Mouse (Mus musculus): ENCODE results near the gene Rdh13.

Gene Rdh13

GRCm38 (mm10) chr7:4445216-4445791, at the start of gene Rdh13:
Rdh13 (minus strand) TSS chr7:4445649.
- peak; percentile 99 for DNase-seq

DNA sequence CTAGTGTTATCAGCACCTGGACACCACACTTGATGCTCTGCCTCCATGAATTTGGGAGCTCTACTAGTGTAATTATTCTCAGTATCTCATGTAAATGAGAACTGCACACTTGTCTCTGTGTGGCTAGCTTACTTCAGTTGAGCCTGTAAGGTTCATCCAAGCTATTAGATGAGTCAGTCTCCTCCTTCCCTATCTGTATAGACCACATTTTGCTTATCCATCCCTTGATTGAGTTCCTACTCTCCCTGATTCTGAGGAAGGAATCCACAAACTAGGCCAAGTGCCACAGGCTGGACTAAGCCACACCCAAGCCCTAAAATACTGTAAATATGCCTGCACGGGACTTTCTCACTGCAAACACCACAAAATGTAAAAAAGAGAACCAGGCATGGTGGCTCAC, 48.5 kb upstream of the Rdh13 start:
- peak; percentile 89 for DNase-seq

DNA sequence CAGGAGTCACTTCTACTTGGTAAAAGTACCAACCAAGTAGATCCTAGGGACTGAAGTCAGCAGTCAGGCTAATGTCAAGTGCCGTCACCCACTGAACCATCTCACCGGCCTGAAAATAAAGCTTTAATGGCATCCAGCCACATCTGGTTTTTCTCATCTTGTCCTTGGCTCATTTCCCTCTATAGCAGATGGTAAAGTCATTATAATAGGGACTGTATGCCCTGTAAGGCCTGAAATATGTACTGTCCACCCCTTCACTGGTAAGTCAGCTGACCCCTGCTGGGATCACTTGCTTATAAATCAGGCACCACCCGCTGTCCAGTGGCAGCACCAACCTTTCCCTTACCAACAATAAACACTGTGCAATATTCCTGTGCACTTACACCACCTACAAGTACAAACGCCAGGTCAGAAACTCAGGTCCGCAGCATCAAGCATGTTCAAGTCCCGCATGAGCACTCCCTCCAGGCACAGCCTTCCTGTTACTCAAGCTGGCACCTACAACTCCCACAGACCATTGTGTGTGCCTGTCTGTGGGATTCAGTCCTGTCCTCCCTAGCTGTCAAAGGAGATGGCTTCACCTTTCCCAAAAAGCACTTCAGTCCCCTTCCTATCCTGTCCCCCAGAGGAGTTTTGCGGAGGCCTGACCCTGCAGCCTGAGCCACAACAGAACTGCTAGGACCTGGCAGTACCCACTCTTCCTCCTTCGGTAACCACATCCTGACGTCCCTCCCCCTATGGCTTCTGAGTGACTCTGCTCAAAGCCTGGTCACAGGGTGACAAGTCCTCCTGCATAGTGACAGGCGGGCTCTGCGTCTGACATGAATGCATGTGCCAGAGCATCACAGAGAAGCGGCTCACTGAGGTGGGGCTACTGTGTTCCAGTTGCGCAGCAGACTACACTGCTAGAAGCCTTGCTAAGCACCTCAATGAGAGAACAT, 47.1 kb upstream of the Rdh13 start:
- DNase-seq, result peak; percentile 96

DNA sequence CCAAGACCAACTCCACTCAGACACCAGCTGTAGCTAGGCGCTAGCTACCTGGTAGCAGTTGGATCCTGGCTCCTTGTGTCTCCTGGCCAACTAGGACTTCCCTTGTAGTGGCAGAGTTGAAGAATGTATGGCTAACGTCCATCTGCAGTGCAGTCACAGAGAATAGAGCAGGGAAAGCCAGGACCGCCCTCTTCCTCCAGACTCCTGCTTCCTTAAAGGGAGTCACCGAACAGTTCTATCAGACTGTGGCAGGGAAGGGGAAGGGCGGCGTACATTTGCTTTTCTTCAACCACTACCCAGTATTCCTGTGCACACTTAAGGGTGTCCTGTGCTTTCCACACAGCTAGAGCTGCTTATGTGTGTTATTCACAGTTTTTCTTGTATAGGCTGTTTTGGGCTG, 45.9 kb upstream of the Rdh13 start:
- peak; percentile 99 for DNase-seq

DNA sequence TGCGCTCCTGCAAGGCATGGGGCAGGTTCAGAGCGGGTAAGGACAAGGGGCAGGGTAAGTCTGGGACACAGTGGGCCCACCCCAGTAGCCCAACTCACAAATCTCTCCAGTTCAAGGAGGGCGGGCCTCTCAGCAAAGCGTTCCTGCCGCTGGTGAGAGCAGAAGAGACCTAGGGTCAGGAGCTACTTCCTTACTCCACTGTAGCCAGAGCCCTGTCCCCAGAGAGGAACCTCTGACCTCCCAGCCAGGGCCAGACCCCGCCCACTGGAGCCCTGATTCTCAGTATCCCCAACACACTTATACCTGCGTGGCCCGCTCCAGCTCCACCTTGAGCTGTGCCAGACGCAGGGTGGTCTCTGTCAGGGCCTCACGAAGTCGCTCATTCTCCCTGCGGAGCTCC, 36.8 kb upstream of the Rdh13 start:
- peak; percentile 96 for DNase-seq

DNA sequence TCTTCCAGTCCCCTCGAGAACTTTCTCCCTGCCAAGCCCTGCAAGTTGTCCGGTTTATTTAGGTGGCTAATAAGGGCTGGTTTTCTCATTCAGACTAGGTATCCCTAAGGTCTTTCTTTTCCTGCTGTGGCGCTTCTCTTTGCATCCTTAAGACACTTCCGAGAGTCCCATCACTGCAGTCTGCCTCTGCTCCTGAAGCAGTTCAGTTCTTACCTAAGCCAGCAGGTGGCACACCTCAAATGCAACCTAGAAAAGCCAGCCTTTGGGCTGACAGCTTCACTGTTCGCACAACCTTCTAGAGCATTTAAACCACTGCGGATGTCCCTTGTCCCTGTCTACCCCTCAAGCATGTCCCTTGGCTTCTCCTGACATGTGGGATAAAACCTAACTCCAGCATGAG, 34.2 kb upstream of the Rdh13 start:
- DNase-seq, result peak; percentile 84

GRCm38 (mm10) chr7:4478796-4479291, 33.4 kb upstream of the Rdh13 start:
- peak; percentile 88 for DNase-seq

DNA sequence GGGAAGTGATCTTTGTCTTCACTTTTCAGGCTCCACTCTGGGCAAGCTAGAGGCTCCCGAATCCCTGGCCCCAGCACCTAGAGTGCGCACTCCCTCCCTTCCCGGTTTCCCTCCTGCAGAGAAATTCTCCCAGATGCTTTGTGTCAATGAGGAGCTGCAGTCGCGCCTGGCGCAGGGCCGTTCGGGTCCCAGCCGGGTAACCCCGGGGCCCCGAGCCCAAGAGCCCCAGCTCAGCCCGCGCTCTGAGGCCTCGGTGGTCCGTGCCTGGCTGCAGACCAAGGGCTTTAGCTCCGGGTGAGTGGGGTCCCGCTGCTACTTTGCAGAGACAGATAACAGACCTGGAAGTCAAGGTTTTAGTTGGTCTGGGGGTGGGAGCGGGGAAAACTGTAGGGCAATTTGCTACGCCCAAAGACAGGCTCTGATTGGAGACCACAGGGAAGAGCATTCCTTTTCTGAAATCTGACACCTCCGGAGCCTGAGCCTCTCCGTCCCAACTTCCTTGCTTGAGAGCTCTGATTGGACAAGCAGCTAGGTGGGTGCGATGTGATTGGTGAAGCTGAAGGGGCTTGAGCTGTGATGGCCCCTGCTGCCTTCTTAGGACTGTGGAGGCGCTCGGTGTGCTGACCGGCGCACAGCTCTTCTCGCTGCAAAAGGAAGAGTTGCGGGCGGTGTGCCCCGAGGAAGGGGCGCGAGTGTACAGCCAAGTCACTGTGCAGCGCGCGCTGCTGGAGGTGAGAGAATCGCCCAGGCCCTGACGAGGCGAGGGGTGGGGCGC, 32.8 kb upstream of the Rdh13 start:
- DNase-seq, result peak; percentile 99

- DNase-seq, result peak; percentile 88
These were observed 28.5 kb upstream of the Rdh13 start for GRCm38 (mm10) chr7:4473940-4474339.

GRCm38 (mm10) chr7:4471179-4471555, 25.7 kb upstream of the Rdh13 start:
- DNase-seq, result peak; percentile 98

DNA sequence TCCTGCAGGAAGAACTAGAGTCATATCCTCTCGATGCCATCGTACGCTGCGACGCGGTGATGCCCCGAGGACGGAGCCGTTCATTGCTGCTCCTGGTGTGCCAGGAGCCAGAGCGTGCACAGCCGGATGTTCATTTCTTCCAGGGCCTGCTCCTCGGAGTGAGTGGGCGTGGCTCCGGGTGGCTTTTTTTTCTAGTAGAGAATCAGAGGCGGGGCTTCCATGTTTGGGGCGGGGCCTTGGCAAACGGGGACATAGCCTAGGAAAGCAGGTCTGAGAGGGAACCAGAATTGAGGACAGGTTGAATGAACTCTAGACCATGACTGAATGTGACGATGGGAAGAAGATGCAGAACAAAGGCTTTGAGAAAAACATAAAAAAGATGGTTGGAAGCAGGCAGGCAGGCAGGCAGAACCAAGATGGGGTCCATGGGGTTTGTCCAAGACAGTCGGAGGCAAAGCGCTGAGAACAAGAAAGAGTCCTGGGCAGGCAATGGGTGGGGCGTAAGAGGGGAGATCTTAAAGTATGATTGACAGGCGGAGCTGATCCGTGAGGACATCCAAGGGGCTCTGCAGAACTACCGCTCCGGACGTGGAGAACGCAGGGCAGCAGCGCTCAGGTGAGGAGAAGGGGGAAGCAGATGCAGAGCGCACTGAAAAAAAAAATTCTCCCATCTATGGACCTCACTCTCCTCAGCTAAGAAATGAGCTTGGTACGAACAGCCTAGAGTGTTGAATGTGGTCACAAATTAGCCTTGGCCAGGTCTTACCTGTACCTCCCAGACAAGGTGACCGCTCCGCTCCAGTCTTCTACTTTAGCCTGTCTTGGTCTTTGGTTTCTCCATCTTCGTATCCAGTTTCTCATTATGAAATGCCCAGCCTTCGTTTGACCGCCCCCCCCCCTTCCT, 25.1 kb upstream of the Rdh13 start:
- DNase-seq, result peak; percentile 97

DNA sequence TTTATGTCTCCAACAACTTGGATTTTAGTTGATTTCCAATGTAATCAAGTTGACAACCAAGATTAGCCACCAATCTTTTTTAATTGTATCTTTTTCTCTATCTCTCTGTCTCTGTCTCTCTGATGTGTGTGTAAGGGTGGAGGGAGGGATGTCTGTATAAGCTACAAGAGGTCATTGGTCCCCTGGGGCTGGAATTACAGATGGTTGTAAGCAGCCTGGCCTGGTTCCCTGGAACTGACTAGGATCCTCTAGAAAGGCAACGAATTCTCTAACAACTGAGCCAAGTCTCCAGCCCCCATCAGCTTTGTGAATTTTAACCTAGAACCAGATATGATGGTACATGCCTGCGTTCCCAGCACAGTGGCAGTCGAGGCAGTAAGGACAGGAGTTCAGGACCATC, 22.4 kb upstream of the Rdh13 start:
- no peak for DNase-seq

DNA sequence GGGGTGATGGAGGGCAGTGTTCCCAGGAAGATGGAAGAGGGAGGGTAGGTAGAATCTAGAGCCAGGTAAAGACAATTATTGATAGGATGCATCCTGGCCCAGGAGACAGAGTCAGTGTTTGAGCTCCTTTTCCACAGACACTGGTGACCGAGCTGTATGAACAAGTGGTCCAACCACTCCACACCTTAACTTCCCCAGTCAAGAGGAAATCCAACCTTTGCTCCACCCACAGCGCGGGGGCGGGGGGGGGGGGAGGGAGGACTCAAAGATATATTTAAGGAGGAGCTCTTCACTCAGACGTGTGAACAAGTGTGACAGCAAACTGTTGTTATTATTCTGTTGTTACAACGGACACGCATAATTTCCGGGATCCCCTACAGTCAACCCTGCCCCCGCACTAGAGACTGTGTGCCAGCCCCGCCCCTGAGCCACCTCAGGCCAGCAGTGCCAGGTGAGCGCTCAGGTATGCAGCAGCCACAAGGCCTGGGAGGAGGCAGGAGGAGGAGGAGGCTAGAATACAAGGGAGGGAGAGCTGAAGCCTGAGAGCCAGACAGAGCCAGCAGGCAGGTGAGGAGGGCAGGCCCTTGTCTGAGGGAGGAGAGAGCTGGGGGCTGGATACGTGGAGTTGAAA, 18.9 kb upstream of the Rdh13 start:
- DNase-seq, result no peak

DNA sequence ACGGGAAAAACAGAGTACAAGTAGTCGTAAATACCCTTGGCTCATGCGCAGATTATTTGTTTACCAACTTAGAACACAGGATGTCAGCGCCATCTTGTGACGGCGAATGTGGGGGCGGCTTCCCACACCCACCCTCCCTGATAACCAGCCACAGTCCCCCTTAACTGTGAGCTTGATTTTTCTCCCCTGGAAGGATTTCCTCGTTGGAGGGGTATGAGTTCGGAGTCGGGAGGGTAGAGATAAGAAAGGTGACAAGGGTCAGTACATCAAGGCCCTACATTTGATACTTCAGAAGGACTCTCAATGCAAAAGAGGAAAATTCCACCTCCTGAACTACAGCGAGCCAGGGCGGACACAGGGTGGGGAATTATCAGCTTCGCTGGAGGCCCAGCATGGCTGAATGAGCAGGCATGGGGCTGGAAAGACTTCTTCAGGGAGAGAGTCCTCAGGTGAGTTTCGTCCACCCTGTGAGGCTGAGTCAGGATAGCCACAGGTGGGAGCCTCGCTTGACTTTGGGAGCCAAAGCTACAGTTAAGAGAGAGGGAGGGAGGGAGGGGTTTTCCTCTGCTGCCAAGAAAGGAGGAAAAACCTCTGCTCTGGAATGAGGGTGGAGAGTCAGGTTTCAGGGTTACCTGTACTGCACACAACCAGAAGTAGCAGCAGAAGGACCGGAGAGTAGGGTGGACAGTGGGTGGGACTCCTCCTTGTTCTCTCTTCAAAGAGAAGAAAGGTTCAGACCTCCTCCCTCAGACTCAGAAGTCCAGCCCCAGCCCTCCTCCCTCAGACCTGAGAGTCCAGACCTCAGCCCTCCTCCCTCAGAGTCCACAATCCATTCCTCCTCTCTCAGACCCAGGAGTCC, 15.4 kb upstream of the Rdh13 start, which contains the start of gene Eps8l1:
Gene Eps8l1 (plus strand): TSS at position 99 of the 859 bp plus-strand sequence.
- DNase-seq, result no peak

DNA sequence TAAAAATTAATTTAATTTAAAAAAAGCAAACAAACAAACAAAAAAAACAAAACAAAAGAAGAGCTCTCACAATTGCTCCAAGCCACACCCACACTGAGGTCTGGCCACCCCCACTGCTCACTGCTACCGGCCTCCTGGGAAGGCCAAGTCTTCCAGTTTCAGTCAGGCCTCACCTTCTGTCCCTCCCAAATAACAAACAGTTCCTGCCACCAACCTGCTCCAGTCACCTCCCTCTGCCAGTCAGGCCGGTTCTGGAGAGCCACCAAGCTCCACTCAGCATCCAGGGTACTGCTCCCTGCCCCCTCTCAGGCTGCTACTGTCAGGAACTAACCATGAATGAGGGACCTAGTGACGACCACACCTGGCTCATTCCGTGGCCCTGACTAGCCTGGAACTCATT, 7.2 kb upstream of the Rdh13 start:
- no peak for DNase-seq

DNA sequence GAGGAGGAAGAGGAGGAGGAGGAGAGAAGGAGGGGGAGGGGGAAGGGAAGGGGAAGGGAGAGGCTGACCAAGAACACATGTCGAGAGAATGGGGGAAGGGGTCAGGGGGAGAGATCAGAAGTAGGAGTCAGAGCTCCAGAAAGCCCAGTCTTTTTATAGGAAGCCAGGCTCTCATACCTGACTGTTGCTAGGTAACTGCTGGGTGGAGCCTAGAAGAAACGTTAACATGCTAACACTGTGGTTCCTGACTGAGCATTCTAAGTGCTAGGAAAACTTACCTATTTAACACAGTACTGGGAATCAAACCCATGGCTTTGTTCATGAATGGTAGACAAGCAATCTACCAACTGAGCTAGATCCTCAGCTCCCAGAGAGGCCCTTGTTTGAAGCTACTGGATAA, 3.8 kb upstream of the Rdh13 start:
- DNase-seq, result no peak

DNA sequence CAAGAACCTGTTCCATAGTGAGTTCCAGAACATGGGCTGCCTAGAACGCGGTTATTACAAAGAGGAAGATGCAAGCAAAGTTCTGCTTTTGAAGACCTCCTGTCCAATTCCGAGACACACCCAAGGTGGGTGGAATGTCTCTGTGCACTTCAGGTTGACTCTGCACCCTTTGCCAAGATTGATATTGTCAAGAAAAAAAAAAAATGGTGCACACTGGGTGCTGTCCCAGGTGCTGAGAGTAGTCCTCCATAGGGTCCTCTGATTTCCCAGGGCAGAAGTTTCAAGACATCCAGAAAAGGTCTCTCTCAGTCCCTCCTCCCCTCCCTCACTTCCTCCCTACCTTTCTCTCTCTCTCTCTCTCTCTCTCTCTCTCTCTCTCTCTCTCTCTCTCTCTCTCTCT, 3.0 kb upstream of the Rdh13 start:
- DNase-seq, result no peak

DNA sequence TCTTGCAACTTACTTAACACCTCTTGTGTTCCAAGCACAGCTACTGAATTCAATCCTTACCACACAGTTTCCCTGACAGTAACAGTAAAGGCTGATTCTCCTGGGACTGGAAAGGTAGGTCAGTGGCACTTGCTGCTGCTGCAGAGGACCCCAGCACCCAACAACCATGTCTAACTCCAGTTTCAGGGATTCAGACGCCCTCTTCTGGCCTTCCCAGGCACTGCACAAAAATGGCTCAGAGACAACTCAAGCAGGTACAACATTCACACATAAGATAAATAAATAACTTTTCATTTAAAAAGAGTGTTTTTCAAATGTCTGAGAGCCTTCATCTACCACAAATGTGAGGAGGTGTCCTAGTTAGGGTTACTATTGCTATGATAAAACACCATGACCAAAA, 1.7 kb upstream of the Rdh13 start:
- no peak for DNase-seq

DNA sequence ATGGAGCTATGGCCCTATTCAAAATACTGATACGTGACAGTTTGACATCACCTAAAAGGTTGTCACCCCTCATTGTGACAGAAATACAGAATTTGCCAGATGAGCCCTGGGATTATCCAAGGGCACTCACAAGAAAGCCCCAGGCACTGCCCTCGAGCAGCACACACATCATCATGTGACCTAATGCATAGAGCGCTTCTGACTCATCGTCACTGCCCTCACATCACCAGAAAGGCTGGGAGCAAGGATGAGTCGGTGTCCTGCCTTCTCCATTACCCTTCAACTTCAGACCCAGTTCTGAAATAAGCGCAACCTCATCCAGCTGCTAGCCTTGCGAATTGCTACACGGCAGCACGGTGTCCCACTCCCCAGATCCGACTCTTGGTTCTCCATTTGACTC, 4.9 kb downstream of the Rdh13 start:
- no peak for DNase-seq

- peak; percentile 51 for DNase-seq
These were observed 7.7 kb downstream of the Rdh13 start for GRCm38 (mm10) chr7:4437721-4438120.

DNA sequence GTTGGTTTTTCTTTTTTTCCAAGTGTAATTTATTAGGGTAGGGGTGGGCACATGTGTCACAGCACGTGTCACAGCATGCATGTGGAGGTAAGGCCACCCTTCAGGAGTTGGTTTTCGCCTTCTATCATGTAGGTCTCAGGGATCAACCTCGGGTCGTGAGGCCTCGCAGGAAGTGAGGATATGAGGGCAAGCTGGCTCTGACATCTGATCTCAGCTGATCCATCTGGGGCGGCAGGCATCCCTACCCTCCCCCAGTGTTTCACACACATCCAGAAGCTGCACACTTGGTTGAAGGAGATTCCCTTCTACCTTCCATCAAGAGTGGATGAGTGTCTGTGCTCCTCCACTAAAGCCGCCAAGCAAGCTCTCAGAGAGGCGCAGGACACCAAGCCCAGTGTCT, 13.4 kb downstream of the Rdh13 start:
- peak; percentile 79 for DNase-seq
